Mouse (Mus musculus) adrenal gland, adult 2 months (tissue): Measurements from ENCODE around the gene Gm20908. TPM values are rescaled to one million over a fixed set of nuclear protein-coding genes. Genes with fewer than 3 reads are reported as not detected.
"Not testable (repeated sequence)": the region's sequence is repeated elsewhere in the genome, so short reads cannot be mapped to it uniquely, and the experiment has no call there.

Experiments
- DNase-seq: peaks from one replicate; pipeline ENCODE4 v3.0.0; 2021
- long read RNA-seq: library from polyadenylated mRNA; stranded (forward); transcript quantifications from one replicate; pipeline ENCODE4 v2.0.0, GENCODE M21; 2021
- polyA plus RNA-seq: library from polyadenylated mRNA; depleted of rRNA; stranded (reverse); fragments of >200 nt; gene quantifications from 2 replicates; pipeline ENCODE4 v1.2.3, GENCODE M21; 2012; rRNA removed
- total RNA-seq, 2 experiments: library from RNA; stranded (reverse); gene quantifications; 2 replicates each; pipeline ENCODE4 v1.2.3; 2021

Gm20908 gene
- total RNA-seq (not detected), polyA plus RNA-seq (not detected in 2 replicates)
- long read RNA-seq = 0 reads

DNA sequence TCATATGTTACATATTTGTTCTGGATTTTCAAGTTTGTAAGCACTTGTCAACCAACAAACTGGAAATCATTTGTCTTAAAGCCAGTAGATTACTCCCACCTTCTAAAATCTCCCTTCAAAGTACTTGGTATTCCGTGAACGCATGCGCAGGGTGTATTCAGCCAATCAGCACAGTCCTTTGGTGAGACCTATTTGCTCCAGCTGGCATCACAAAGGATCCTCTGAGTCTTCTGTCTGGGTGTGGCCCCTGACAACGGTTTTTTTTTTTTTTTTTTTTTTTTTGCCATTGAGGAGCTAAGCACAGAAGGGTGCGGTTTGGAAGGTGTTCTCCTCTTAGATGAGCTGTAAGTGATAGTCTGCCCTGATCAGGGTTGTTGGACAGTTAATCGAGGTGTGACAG is at the start of gene Gm20908:
Gene Gm20908 (plus strand): TSS at position 301 of the 400 bp plus-strand sequence.
- DNase-seq = not testable (repeated sequence)
